Mouse (Mus musculus): ENCODE measurements around the gene Elmo1. TPM values are rescaled to one million over a fixed set of nuclear protein-coding genes. Genes with fewer than 3 reads are reported as not detected.

Elmo1 gene
- polyA plus RNA-seq, 1 experiment from 2014 or later, result 11.2 TPM

- no peaks in the 10 kb centered on the region for H3K9me3 ChIP-seq
- no peak for ATAC-seq (ENCODE audit: insufficient read depth, low FRiP score, low read depth)
- H3K4me1 ChIP-seq, result no peaks in the 10 kb centered on the region
- H3K27ac ChIP-seq, result no peak overlapping the region
- H3K4me3 ChIP-seq (replicated peaks), result no peak overlapping the region
- H3K4me2 ChIP-seq, result no peak overlapping the region
- H3K27me3 ChIP-seq (replicated peaks), result no peaks in the 10 kb centered on the region
- 86% methylated on average over 4 of the region's 4 CpGs for WGBS
- H3K9ac ChIP-seq, result no peak overlapping the region
- H3K36me3 ChIP-seq, result no peaks in the 10 kb centered on the region
Observed at GRCm38 (mm10) chr13:20327064-20327463, 236.7 kb downstream of the Elmo1 start.

GRCm38 (mm10) chr13:20327975-20328374 is 237.6 kb downstream of the Elmo1 start:
- WGBS, result 47% methylated on average over 3 of the region's 3 CpGs
- ATAC-seq (ENCODE audit: insufficient read depth, low FRiP score, low read depth), result no peak
- Histone ChIP-seq H3K4me2 (no peak overlapping the region), H3K9me3 (no peaks in the 10 kb centered on the region), H3K27me3 (replicated peaks) (no peaks in the 10 kb centered on the region), H3K4me1 (no peaks in the 10 kb centered on the region), H3K36me3 (no peaks in the 10 kb centered on the region), H3K9ac (no peak overlapping the region), H3K27ac (no peak overlapping the region), H3K4me3 (replicated peaks) (no peak overlapping the region)

- no peak overlapping the region for H3K9ac ChIP-seq
- no peak for ATAC-seq (ENCODE audit: insufficient read depth, low FRiP score, low read depth)
- no peaks in the 10 kb centered on the region for H3K36me3 ChIP-seq
- H3K27me3 ChIP-seq (replicated peaks), result no peaks in the 10 kb centered on the region
- no peaks in the 10 kb centered on the region for H3K9me3 ChIP-seq
- no peak overlapping the region for H3K4me2 ChIP-seq
- no peak overlapping the region for H3K4me3 ChIP-seq (replicated peaks)
- no peak overlapping the region for H3K27ac ChIP-seq
- WGBS, result 100% methylated on average over 1 of the region's 1 CpGs
- H3K4me1 ChIP-seq, result no peaks in the 10 kb centered on the region
Observed at GRCm38 (mm10) chr13:20328672-20329071, 238.3 kb downstream of the Elmo1 start.

- Histone ChIP-seq H3K4me1 (no peaks in the 10 kb centered on the region), H3K27ac (no peak overlapping the region), H3K36me3 (no peaks in the 10 kb centered on the region), H3K4me3 (replicated peaks) (no peak overlapping the region), H3K9me3 (no peaks in the 10 kb centered on the region), H3K4me2 (no peak overlapping the region), H3K9ac (no peak overlapping the region), H3K27me3 (replicated peaks) (no peaks in the 10 kb centered on the region)
- 90% methylated on average over 7 of the region's 7 CpGs for WGBS
- ATAC-seq (ENCODE audit: insufficient read depth, low FRiP score, low read depth), result no peak
Observed at GRCm38 (mm10) chr13:20330954-20331353, 240.6 kb downstream of the Elmo1 start.

- WGBS, result 82% methylated on average over 4 of the region's 4 CpGs
- H3K4me1 ChIP-seq, result no peaks in the 10 kb centered on the region
- H3K9ac ChIP-seq, result no peak overlapping the region
- H3K9me3 ChIP-seq, result no peaks in the 10 kb centered on the region
- H3K4me2 ChIP-seq, result no peak overlapping the region
- no peak overlapping the region for H3K27ac ChIP-seq
- H3K36me3 ChIP-seq, result no peaks in the 10 kb centered on the region
- no peak overlapping the region for H3K4me3 ChIP-seq (replicated peaks)
- no peaks in the 10 kb centered on the region for H3K27me3 ChIP-seq (replicated peaks)
- ATAC-seq (ENCODE audit: insufficient read depth, low FRiP score, low read depth), result no peak
Observed at GRCm38 (mm10) chr13:20335051-20335888, 244.9 kb downstream of the Elmo1 start.

GRCm38 (mm10) chr13:20335889-20336497 is 245.6 kb downstream of the Elmo1 start:
- H3K4me2 ChIP-seq, result no peak overlapping the region
- 87% methylated on average over 7 of the region's 7 CpGs for WGBS
- no peak overlapping the region for H3K27ac ChIP-seq
- H3K36me3 ChIP-seq, result no peaks in the 10 kb centered on the region
- no peaks in the 10 kb centered on the region for H3K4me1 ChIP-seq
- no peaks in the 10 kb centered on the region for H3K27me3 ChIP-seq (replicated peaks)
- no peaks in the 10 kb centered on the region for H3K9me3 ChIP-seq
- no peak for ATAC-seq (ENCODE audit: insufficient read depth, low FRiP score, low read depth)
- H3K4me3 ChIP-seq (replicated peaks), result no peak overlapping the region
- no peak overlapping the region for H3K9ac ChIP-seq

- Histone ChIP-seq H3K27ac (no peak overlapping the region), H3K4me2 (no peak overlapping the region), H3K36me3 (no peaks in the 10 kb centered on the region), H3K9ac (no peak overlapping the region), H3K4me3 (replicated peaks) (no peak overlapping the region), H3K9me3 (no peaks in the 10 kb centered on the region), H3K27me3 (replicated peaks) (no peaks in the 10 kb centered on the region), H3K4me1 (no peaks in the 10 kb centered on the region)
- WGBS, result 93% methylated on average over 3 of the region's 3 CpGs
- ATAC-seq (ENCODE audit: insufficient read depth, low FRiP score, low read depth), result no peak
Observed at GRCm38 (mm10) chr13:20342881-20343280, 252.5 kb downstream of the Elmo1 start.

GRCm38 (mm10) chr13:20349754-20350153 is 259.4 kb downstream of the Elmo1 start:
- Histone ChIP-seq H3K4me1 (no peaks in the 10 kb centered on the region), H3K4me3 (replicated peaks) (no peak overlapping the region), H3K9ac (no peak overlapping the region), H3K27ac (no peak overlapping the region), H3K36me3 (no peaks in the 10 kb centered on the region), H3K4me2 (no peak overlapping the region), H3K27me3 (replicated peaks) (no peaks in the 10 kb centered on the region), H3K9me3 (no peaks in the 10 kb centered on the region)
- 84% methylated on average over 1 of the region's 1 CpGs for WGBS
- no peak for ATAC-seq (ENCODE audit: insufficient read depth, low FRiP score, low read depth)

- Histone ChIP-seq H3K4me2 (no peak overlapping the region), H3K9me3 (no peaks in the 10 kb centered on the region), H3K27me3 (replicated peaks) (no peaks in the 10 kb centered on the region), H3K4me1 (no peaks in the 10 kb centered on the region), H3K36me3 (no peaks in the 10 kb centered on the region), H3K27ac (no peak overlapping the region), H3K9ac (no peak overlapping the region), H3K4me3 (replicated peaks) (no peak overlapping the region)
- WGBS, result 94% methylated on average over 2 of the region's 2 CpGs
- ATAC-seq (ENCODE audit: insufficient read depth, low FRiP score, low read depth), result no peak
Observed at GRCm38 (mm10) chr13:20352631-20353030, 262.2 kb downstream of the Elmo1 start.

- no peaks in the 10 kb centered on the region for H3K36me3 ChIP-seq
- H3K27me3 ChIP-seq (replicated peaks), result no peaks in the 10 kb centered on the region
- H3K9me3 ChIP-seq, result no peaks in the 10 kb centered on the region
- no peak overlapping the region for H3K27ac ChIP-seq
- H3K4me2 ChIP-seq, result no peak overlapping the region
- H3K4me3 ChIP-seq (replicated peaks), result no peak overlapping the region
- ATAC-seq (ENCODE audit: insufficient read depth, low FRiP score, low read depth), result no peak
- WGBS, result 44% methylated on average over 10 of the region's 10 CpGs
- no peaks in the 10 kb centered on the region for H3K4me1 ChIP-seq
- H3K9ac ChIP-seq, result no peak overlapping the region
Observed at GRCm38 (mm10) chr13:20353862-20354603, 263.6 kb downstream of the Elmo1 start.

GRCm38 (mm10) chr13:20354604-20354999 is 264.2 kb downstream of the Elmo1 start:
- no peaks in the 10 kb centered on the region for H3K36me3 ChIP-seq
- H3K9me3 ChIP-seq, result no peaks in the 10 kb centered on the region
- no peak overlapping the region for H3K27ac ChIP-seq
- no peaks in the 10 kb centered on the region for H3K27me3 ChIP-seq (replicated peaks)
- 63% methylated on average over 5 of the region's 5 CpGs for WGBS
- no peak overlapping the region for H3K4me3 ChIP-seq (replicated peaks)
- no peak overlapping the region for H3K9ac ChIP-seq
- H3K4me2 ChIP-seq, result no peak overlapping the region
- no peak for ATAC-seq (ENCODE audit: insufficient read depth, low FRiP score, low read depth)
- no peaks in the 10 kb centered on the region for H3K4me1 ChIP-seq

- Histone ChIP-seq H3K27me3 (replicated peaks) (no peaks in the 10 kb centered on the region), H3K9ac (no peak overlapping the region), H3K36me3 (no peaks in the 10 kb centered on the region), H3K9me3 (no peaks in the 10 kb centered on the region; the same call in 1 of the 2 replicates), H3K4me2 (no peak overlapping the region), H3K4me3 (replicated peaks) (no peak overlapping the region), H3K4me1 (no peaks in the 10 kb centered on the region), H3K27ac (no peak overlapping the region)
- ATAC-seq (ENCODE audit: insufficient read depth, low FRiP score, low read depth), result no peak
- WGBS, result 56% methylated on average over 2 of the region's 2 CpGs
Observed at GRCm38 (mm10) chr13:20362541-20362940, 272.1 kb downstream of the Elmo1 start.

Measured in stomach, embryonic 15.5 days (tissue).